Mouse (Mus musculus) ES-Bruce4 (cell line): ENCODE data around the gene Dnajc12. TPM values are rescaled to one million over a fixed set of nuclear protein-coding genes. Genes with fewer than 3 reads are reported as not detected.
"Not testable (repeated sequence)": the region's sequence is repeated elsewhere in the genome, so short reads cannot be mapped to it uniquely, and the experiment has no call there.

Experiments used
- H3K27ac ChIP-seq: 2 replicates; pipeline ENCODE4 v1.5.1; 2012; ENCODE audit warnings: low read length, inconsistent platforms; ENCODE audit not compliant: insufficient read depth
- H3K27me3 ChIP-seq: 2 replicates; pipeline ENCODE4 v1.6.1; 2012; ENCODE audit warnings: mild to moderate bottlenecking, low read length, inconsistent platforms; ENCODE audit not compliant: control insufficient read depth, poor library complexity, insufficient read depth, severe bottlenecking
- H3K36me3 ChIP-seq: 2 replicates; pipeline ENCODE4 v1.6.1; 2012; ENCODE audit warnings: inconsistent platforms, mild to moderate bottlenecking, low read length, moderate library complexity; ENCODE audit not compliant: control insufficient read depth, poor library complexity, insufficient read depth, severe bottlenecking
- H3K4me1 ChIP-seq: one replicate; pipeline ENCODE4 v1.8.1; 2011; ENCODE audit warnings: low read length; ENCODE audit not compliant: control insufficient read depth, insufficient read depth
- H3K4me3 ChIP-seq: 2 replicates; pipeline ENCODE4 v1.5.1; 2011; ENCODE audit warnings: low read depth, mild to moderate bottlenecking, low read length
- H3K9ac ChIP-seq: 2 replicates; pipeline ENCODE4 v1.6.1; 2012; ENCODE audit warnings: low read depth, mild to moderate bottlenecking, inconsistent platforms; ENCODE audit not compliant: poor library complexity, severe bottlenecking
- H3K9me3 ChIP-seq: replicated peaks from 2 replicates; pipeline ENCODE4 v1.6.1; 2012; ENCODE audit warnings: mild to moderate bottlenecking, low read length, inconsistent platforms; ENCODE audit not compliant: control insufficient read depth, poor library complexity, insufficient read depth, severe bottlenecking
- CTCF ChIP-seq: IDR thresholded peaks from one replicate; pipeline ENCODE4 v1.8.1; 2011; ENCODE audit warnings: low read depth, low read length
- EP300 ChIP-seq: IDR thresholded peaks from 2 replicates; pipeline ENCODE4 v1.6.1; 2011; ENCODE audit warnings: low read depth, low read length; ENCODE audit not compliant: insufficient read depth
- POLR2A ChIP-seq: IDR thresholded peaks from one replicate; pipeline ENCODE4 v1.8.1; 2011; ENCODE audit warnings: low read length; ENCODE audit not compliant: insufficient read depth
- polyA plus RNA-seq: library from polyadenylated mRNA; stranded (reverse); fragments of >200 nt; gene quantifications from 2 replicates; pipeline ENCODE4 v1.2.4, GENCODE M21; 2011; ENCODE audit warnings: low read depth; ENCODE audit not compliant: missing spikeins, insufficient read depth, insufficient read length

Gene Dnajc12
- polyA plus RNA-seq, 1 experiment: 4.6 TPM

DNA sequence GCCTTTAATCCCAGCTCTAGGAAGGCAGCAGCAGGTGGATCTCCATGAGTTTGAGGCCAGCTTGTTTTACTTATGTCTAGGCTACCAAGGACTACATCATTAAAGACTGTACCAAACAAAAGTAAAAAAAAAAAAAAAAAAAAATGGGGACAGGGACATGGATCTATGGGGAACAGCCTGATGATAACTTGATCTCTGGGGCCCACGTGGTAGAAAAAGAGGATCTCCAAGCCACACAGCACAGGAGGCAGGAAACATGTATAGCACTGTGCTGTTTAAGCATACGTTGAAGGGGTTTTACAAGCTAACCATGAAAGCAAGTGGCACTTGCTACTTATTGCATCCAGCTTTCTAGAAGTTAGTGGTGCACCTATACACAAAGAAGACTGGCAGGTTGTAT is 40.9 kb upstream of the Dnajc12 start:
- no peak overlapping the region for H3K9ac ChIP-seq
- H3K36me3 ChIP-seq: peaks cover 2% of the 10 kb centered on the region; the same call in 1 of the 2 replicates
- no peak overlapping the region for H3K27ac ChIP-seq
- peaks cover 2% of the 10 kb centered on the region for H3K4me1 ChIP-seq
- peaks cover 4% of the 10 kb centered on the region for H3K9me3 ChIP-seq
- TF ChIP-seq POLR2A: no peak
- TF ChIP-seq EP300: no peak
- TF ChIP-seq CTCF: no peak
- no peak overlapping the region for H3K4me3 ChIP-seq
- no peaks in the 10 kb centered on the region for H3K27me3 ChIP-seq

GRCm38 (mm10) chr10:63344751-63345150 is 37.5 kb upstream of the Dnajc12 start:
- peaks cover 4% of the 10 kb centered on the region for H3K4me1 ChIP-seq
- peaks cover 4% of the 10 kb centered on the region for H3K9me3 ChIP-seq
- H3K36me3 ChIP-seq: no peaks in the 10 kb centered on the region
- H3K27ac ChIP-seq: no peak overlapping the region
- no peak overlapping the region for H3K9ac ChIP-seq
- no peak overlapping the region for H3K4me3 ChIP-seq
- no peak for TF ChIP-seq POLR2A
- TF ChIP-seq CTCF: no peak
- no peak for TF ChIP-seq EP300
- no peaks in the 10 kb centered on the region for H3K27me3 ChIP-seq

DNA sequence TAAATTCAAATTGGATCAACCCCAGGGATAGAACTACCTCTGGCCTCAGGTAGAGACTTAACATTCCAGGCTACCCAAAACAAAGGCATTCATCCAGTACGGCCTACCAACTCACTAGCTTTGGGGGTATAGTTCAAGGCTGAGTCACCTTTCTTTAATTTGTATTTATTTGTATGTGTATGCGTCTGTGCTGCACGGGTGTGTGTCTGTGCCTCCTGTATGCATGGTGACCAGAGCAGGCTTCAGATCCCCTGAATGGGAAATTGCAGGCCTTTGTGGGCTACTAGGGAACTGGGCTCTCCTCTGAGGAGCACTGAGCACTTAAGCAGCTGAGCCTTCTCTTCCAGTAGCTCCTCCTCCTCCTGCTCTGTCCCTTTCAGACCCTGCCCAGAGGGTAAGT is 34.0 kb upstream of the Dnajc12 start:
- no peak overlapping the region for H3K9ac ChIP-seq
- H3K36me3 ChIP-seq: no peaks in the 10 kb centered on the region
- no peak overlapping the region for H3K4me3 ChIP-seq
- no peaks in the 10 kb centered on the region for H3K27me3 ChIP-seq
- peak overlapping the region; percentile 87 for H3K27ac ChIP-seq
- TF ChIP-seq EP300 (peak; percentile 48; the same call in 1 of the 2 replicates), CTCF (no peak)
- peaks cover 5% of the 10 kb centered on the region for H3K9me3 ChIP-seq
- H3K4me1 ChIP-seq: peaks cover 6% of the 10 kb centered on the region

DNA sequence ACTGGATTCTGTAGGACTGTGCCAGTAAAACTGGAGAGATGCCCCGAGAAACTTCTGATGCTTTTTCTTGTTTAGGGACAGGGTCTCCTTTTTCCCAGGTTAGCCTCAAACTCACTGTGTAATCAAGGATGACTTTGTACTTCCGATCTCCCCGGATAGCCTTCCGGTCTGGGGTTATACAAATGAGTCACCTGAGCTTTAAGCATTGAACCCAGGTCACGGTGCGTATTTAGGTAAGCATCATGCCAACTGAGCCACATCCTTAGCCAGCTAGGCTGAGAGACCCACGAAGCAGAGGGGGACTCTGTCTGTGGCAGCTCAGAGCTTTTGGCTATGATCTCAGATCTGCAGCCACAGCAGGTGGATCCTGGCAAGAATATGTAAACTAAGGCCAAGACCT is 31.6 kb upstream of the Dnajc12 start:
- H3K27ac ChIP-seq: peak overlapping the region; percentile 5; the same call in 1 of the 2 replicates
- H3K9me3 ChIP-seq: peaks cover 13% of the 10 kb centered on the region; the same call in 1 of the 2 replicates
- H3K4me1 ChIP-seq: peaks cover 6% of the 10 kb centered on the region
- TF ChIP-seq EP300 (no peak), CTCF (no peak), POLR2A (no peak)
- H3K27me3 ChIP-seq: no peaks in the 10 kb centered on the region
- H3K4me3 ChIP-seq: no peak overlapping the region; the same call in 1 of the 2 replicates
- H3K36me3 ChIP-seq: no peaks in the 10 kb centered on the region
- no peak overlapping the region for H3K9ac ChIP-seq

- H3K36me3 ChIP-seq, H3K27ac ChIP-seq, H3K4me1 ChIP-seq, H3K27me3 ChIP-seq, H3K9ac ChIP-seq, H3K4me3 ChIP-seq: not testable (repeated sequence)
- H3K9me3 ChIP-seq: peaks cover 16% of the 10 kb centered on the region
- TF ChIP-seq EP300: peak; percentile 78; the same call in 1 of the 2 replicates
Observed at GRCm38 (mm10) chr10:63351099-63351498, 31.1 kb upstream of the Dnajc12 start.

GRCm38 (mm10) chr10:63352111-63352510 is 30.1 kb upstream of the Dnajc12 start:
- TF ChIP-seq EP300 (no peak), CTCF (no peak), POLR2A (no peak)
- Histone ChIP-seq H3K27ac (no peak overlapping the region), H3K4me3 (no peak overlapping the region), H3K9ac (no peak overlapping the region), H3K36me3 (no peaks in the 10 kb centered on the region), H3K4me1 (peaks cover 6% of the 10 kb centered on the region), H3K9me3 (peaks cover 23% of the 10 kb centered on the region), H3K27me3 (no peaks in the 10 kb centered on the region)
